Mouse (Mus musculus) C2C12 (cell line): ENCODE data around the gene Ugt1a10. TPM values are rescaled to one million over a fixed set of nuclear protein-coding genes. Genes with fewer than 3 reads are reported as not detected.
A peak's percentile ranks its signal among the peaks of the same experiment; 100 is the strongest.
"Not testable (repeated sequence)": the region's sequence is repeated elsewhere in the genome, so short reads cannot be mapped to it uniquely, and the experiment has no call there.

Experiments
- H3K27me3 ChIP-seq: one replicate; pipeline ENCODE4 v1.6.1; 2011; ENCODE audit not compliant: control insufficient read depth, insufficient read depth, insufficient read length
- H3K36me3 ChIP-seq: one replicate; pipeline ENCODE4 v1.6.1; 2011; ENCODE audit not compliant: control insufficient read depth, insufficient read depth
- H3K4me3 ChIP-seq: one replicate; pipeline ENCODE4 v1.5.1; 2011; ENCODE audit warnings: mild to moderate bottlenecking, control low read depth; ENCODE audit not compliant: poor library complexity, insufficient read depth, severe bottlenecking
- H3K79me2 ChIP-seq: one replicate; pipeline ENCODE4 v1.6.1; 2011; ENCODE audit not compliant: control insufficient read depth, insufficient read depth
- H3K79me3 ChIP-seq: one replicate; pipeline ENCODE4 v1.6.1; 2011; ENCODE audit warnings: low read depth, control low read depth
- H3ac ChIP-seq: one replicate; pipeline ENCODE3; 2011; ENCODE audit warnings: low read depth; ENCODE audit not compliant: control insufficient read depth, insufficient read length
- CEBPB ChIP-seq: IDR thresholded peaks from one replicate; pipeline ENCODE4 v1.6.1; 2011; ENCODE audit warnings: low read depth, mild to moderate bottlenecking, control low read depth, moderate library complexity
- CTCF ChIP-seq: IDR thresholded peaks from one replicate; pipeline ENCODE4 v1.5.1; 2011; ENCODE audit not compliant: control insufficient read depth, insufficient read depth, insufficient read length
- FOSL1 ChIP-seq: IDR thresholded peaks from one replicate; pipeline ENCODE4 v1.8.0; 2011; ENCODE audit warnings: mild to moderate bottlenecking, low read length; ENCODE audit not compliant: poor library complexity, insufficient read depth, severe bottlenecking
- MAX ChIP-seq: IDR thresholded peaks from one replicate; pipeline ENCODE4 v1.6.1; 2011; ENCODE audit warnings: mild to moderate bottlenecking, control low read depth
- MYOD1 ChIP-seq: IDR thresholded peaks from one replicate; pipeline ENCODE4 v1.6.1; 2011; ENCODE audit warnings: low read depth; ENCODE audit not compliant: control insufficient read depth, insufficient read length
- MYOG ChIP-seq: IDR thresholded peaks from one replicate; pipeline ENCODE4 v1.6.1; 2011; ENCODE audit not compliant: control insufficient read depth, insufficient read length; ENCODE audit errors: extremely low read depth
- USF1 ChIP-seq: IDR thresholded peaks from one replicate; pipeline ENCODE4 v1.6.1; 2011; ENCODE audit warnings: low read depth, mild to moderate bottlenecking, control low read depth, moderate library complexity
- polyA plus RNA-seq: library from polyadenylated mRNA; unstranded; fragments of >200 nt; fragmentation: generic; extraction: Trizol; gene quantifications from one replicate; pipeline ENCODE4 v1.2.1, GENCODE M21; 2012; ENCODE audit warnings: missing spikeins

Gene Ugt1a10
- polyA plus RNA-seq, 1 experiment = not detected

DNA sequence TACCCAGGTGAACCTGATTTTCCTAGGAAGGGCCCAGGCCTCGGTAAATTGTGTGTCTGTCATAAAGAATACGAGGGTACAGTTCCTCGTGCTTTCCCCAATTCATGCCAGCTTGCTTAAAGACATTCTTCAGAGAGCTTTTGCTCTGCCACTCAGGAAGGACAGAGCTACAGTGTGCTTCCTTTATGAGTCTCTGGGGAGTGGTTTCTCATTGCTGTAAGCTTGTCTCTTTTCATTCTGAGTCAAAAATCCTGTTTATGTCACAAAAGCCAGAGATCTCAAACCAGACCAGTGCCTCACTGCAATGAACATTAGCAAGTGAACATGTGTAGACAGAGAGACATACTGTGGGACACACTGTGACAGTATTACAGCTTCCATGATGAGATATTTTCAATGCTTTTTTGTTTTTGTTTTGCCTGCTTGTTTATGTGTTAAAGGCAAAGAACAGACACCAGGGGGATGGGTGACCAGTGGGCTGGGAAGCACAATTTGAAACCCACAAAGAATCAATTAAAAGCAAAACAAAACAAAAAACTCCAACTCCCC, 78.8 kb downstream of the Ugt1a10 start:
- no peak overlapping the region for H3ac ChIP-seq
- no peaks in the 10 kb centered on the region for H3K79me2 ChIP-seq
- H3K36me3 ChIP-seq = no peaks in the 10 kb centered on the region
- no peak overlapping the region for H3K4me3 ChIP-seq
- TF ChIP-seq USF1 = no peak
- TF ChIP-seq CTCF = no peak
- no peak for TF ChIP-seq CEBPB
- H3K79me3 ChIP-seq = no peaks in the 10 kb centered on the region
- H3K27me3 ChIP-seq = no peaks in the 10 kb centered on the region

DNA sequence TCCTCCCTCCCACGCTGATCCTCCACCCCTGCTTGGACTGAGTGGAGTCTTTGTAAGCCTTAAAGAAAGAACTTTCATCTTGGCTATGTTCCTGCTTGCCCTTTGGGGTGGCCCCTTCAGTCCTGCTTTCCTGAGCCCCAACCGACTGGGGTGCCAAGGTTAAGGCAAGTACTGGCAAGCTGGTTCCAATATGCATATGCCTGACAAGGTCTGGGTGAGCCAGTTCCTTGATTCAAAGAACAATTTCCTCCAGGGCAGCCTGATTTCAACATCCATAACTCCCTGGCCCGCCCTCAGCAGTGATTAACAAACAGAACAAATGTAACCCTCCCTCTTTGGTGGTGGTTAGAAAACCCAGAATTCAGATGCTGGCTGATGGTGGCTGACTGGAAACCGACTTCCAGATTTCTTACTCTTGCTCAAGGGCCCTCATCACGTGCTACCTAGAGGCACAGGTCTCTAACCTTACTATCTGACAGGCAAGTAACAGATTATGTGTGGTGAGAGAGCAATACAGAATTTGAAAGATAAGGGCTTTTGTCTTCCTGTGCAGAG, 79.3 kb downstream of the Ugt1a10 start, which contains the start of gene Ugt1a6a:
TSS of gene Ugt1a6a (plus strand) at position 353 of the 555 bp plus-strand sequence.
- H3K79me3 ChIP-seq, H3K79me2 ChIP-seq: not testable (repeated sequence)

DNA sequence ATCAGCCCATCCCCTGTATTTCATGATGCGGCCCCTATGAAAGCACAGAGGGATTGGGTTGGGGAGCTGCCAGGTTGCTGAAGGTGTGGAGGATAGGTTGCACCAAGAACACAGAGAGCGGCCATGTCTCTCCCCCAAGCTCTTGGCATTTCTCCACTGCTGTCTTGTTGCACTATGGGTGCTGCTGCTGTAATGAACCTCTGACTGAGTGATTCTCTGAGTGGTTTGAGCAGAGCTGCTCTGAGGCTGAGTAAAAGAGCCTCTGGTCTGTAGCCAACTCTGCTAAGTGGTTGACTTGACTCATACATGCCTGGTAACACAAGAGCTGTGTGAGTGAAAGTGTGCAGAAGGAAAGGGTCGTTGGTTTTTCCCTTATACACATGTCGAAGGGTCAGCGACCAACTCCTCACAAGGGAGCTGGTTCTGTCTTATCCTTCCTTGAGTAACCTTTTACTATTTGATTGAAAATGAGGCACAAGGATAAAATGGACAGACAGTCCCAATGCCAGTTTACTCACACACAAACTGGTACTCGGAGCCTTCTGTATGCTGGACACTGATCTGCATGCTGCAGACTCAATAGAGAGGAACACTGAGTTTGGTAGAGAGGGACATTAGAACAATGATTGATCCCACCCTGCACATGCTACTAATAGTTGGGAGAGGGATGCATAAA, 80.2 kb downstream of the Ugt1a10 start:
- not testable (repeated sequence) for H3K27me3 ChIP-seq, H3K79me2 ChIP-seq, H3K4me3 ChIP-seq, H3ac ChIP-seq, H3K36me3 ChIP-seq, H3K79me3 ChIP-seq

More for the DNA sequence above, 79.3 kb downstream of the Ugt1a10 start, which contains the start of gene Ugt1a6a:
- not testable (repeated sequence) for H3ac ChIP-seq, H3K27me3 ChIP-seq, H3K36me3 ChIP-seq, H3K4me3 ChIP-seq
- TF ChIP-seq CEBPB = peak; percentile 10

DNA sequence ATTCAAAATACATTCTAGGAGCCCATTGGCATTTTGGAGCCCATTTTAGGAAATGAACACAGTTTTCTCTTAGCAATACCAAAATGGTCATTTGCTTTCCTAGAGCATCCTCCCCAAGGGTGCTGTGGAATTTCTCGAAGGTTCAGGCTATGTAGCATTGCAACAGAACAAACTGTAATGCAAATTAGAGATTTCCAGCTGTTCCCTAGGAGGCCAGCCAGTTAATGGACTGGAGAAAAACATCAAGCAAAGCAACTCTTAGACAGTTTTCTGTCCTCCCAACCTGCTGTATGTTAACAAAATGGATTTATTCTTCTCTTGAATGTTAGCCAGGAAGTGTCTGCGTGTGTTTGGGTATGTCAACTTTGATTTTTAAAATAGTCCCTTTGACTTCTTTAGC, 81.5 kb downstream of the Ugt1a10 start:
- Histone ChIP-seq H3K79me2 (no peaks in the 10 kb centered on the region), H3K4me3 (no peak overlapping the region), H3K36me3 (no peaks in the 10 kb centered on the region), H3K79me3 (no peaks in the 10 kb centered on the region), H3ac (no peak overlapping the region), H3K27me3 (no peaks in the 10 kb centered on the region)
- TF ChIP-seq CTCF (no peak), MYOG (no peak), FOSL1 (no peak), CEBPB (no peak), MYOD1 (no peak), USF1 (no peak), MAX (no peak)

DNA sequence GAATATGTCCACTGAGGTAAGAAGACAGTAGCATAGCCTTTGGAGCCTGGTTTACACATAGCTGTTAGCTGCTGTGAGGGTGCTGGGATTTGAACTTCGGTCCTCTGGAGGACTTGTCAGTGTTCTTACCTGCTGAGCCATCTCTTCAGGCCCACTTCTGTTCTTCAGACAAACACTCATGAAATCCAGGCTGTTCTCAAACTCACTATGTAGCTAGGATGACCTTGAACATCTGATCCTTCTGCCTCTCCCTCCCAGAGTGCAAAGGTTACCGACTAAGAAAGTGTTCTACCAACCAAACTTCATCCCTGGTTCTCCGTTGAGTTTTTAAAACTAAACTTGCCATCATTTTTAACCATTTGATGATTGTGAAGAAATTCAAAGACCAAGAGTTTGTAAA, 82.1 kb downstream of the Ugt1a10 start:
- Histone ChIP-seq H3K36me3 (no peaks in the 10 kb centered on the region), H3K79me3 (no peaks in the 10 kb centered on the region), H3K4me3 (no peak overlapping the region), H3ac (no peak overlapping the region), H3K79me2 (no peaks in the 10 kb centered on the region), H3K27me3 (no peaks in the 10 kb centered on the region)
- TF ChIP-seq FOSL1 = no peak
- no peak for TF ChIP-seq MAX
- no peak for TF ChIP-seq MYOD1
- no peak for TF ChIP-seq MYOG
- TF ChIP-seq CEBPB = no peak
- TF ChIP-seq CTCF = no peak
- no peak for TF ChIP-seq USF1

DNA sequence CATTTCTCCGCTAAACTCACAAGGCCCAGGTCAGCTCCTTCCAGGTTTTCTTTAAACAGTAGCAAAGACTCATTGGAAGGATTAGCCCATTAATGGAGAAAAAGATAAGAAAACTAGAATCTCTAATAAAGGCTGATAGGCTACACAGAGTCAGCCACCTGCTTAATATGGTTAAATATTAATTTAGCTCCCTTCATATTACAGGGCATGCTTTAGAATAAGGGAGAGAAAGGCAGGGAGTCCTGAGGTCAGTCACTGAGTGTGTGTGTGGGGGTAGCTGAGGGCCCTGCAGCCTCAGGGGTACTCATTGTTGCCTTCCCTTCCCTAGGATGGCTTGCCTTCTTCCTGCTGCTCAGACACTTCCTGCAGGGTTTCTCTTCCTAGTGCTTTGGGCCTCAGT, 83.0 kb downstream of the Ugt1a10 start:
- H3K36me3 ChIP-seq = no peaks in the 10 kb centered on the region
- no peak overlapping the region for H3ac ChIP-seq
- H3K4me3 ChIP-seq = no peak overlapping the region
- H3K79me2 ChIP-seq = no peaks in the 10 kb centered on the region
- TF ChIP-seq CEBPB (no peak), FOSL1 (no peak), MYOG (no peak), MAX (no peak), USF1 (no peak)
- no peaks in the 10 kb centered on the region for H3K79me3 ChIP-seq
- no peaks in the 10 kb centered on the region for H3K27me3 ChIP-seq

DNA sequence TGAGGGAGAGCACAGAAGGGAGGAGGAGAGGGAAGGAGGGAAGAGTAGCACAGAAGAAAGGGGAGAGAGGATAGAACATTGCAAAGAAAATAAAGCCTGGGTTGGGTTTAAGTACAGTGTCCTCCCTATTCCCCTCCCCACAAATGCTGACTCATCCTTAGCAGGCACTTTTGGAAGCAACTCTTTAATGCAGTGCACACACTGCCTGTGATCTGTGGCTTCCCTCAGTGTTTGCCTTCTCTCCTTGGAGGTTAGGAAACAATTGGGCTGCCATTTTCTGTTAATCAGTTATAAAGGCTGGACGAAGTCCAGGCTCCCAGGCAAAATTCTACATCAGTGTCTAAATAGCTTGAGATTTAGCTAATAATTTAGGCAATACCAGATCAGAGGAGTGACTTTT, 85.3 kb downstream of the Ugt1a10 start:
- H3K4me3 ChIP-seq, H3K27me3 ChIP-seq, H3K79me2 ChIP-seq, H3K79me3 ChIP-seq, H3ac ChIP-seq, H3K36me3 ChIP-seq: not testable (repeated sequence)
